Mouse (Mus musculus) intestine, postnatal 0 days (tissue): ENCODE measurements around the gene Dlx2. TPM values are rescaled to one million over a fixed set of nuclear protein-coding genes. Genes with fewer than 3 reads are reported as not detected.

Source experiments
- ATAC-seq: fragments of 200-750 bp; cut with Nextera tagmentation; 2 replicates; pipeline ENCODE4 v1.8.0; 2017; ENCODE audit warnings: mild to moderate bottlenecking, moderate TSS enrichment, moderate library complexity
- H3K27ac ChIP-seq: fragments of 300-500 bp; sonication (generic); 2 replicates; pipeline ENCODE4 v1.5.1; 2014; ENCODE audit warnings: mild to moderate bottlenecking, low read depth, low read length, moderate library complexity
- H3K27me3 ChIP-seq: fragments of 300-500 bp; sonication (generic); replicated peaks from 2 replicates; pipeline ENCODE4 v1.6.1; 2014; ENCODE audit warnings: low read length, mixed read lengths; ENCODE audit not compliant: control insufficient read depth, insufficient read depth
- H3K36me3 ChIP-seq: fragments of 300-500 bp; sonication (generic); 2 replicates; pipeline ENCODE4 v1.6.1; 2014; ENCODE audit warnings: mild to moderate bottlenecking, moderate library complexity; ENCODE audit not compliant: control insufficient read depth, insufficient read depth
- H3K4me1 ChIP-seq: fragments of 300-500 bp; sonication (generic); replicated peaks from 2 replicates; pipeline ENCODE4 v1.6.1; 2014; ENCODE audit warnings: antibody characterized with exemption, low read length, mixed read lengths; ENCODE audit not compliant: control insufficient read depth, insufficient read depth
- H3K4me2 ChIP-seq: fragments of 300-500 bp; sonication (generic); replicated peaks from 2 replicates; pipeline ENCODE4 v1.6.1; 2014; ENCODE audit warnings: low read depth, mild to moderate bottlenecking, moderate library complexity
- H3K4me3 ChIP-seq: fragments of 300-500 bp; sonication (generic); 2 replicates; pipeline ENCODE4 v1.5.1; 2014; ENCODE audit warnings: low read depth, low read length
- H3K9ac ChIP-seq: fragments of 300-500 bp; sonication (generic); 2 replicates; pipeline ENCODE4 v1.6.1; 2014; ENCODE audit warnings: mild to moderate bottlenecking, low read depth, low read length
- H3K9me3 ChIP-seq: fragments of 300-500 bp; sonication (generic); 2 replicates; pipeline ENCODE4 v1.6.1; 2016; ENCODE audit warnings: mixed run types; ENCODE audit not compliant: control insufficient read depth
- CTCF ChIP-seq: sonication (generic); IDR thresholded peaks from 2 replicates; pipeline ENCODE4 v1.5.1; 2016; ENCODE audit warnings: low read depth, mild to moderate bottlenecking, control low read depth, antibody characterized with exemption, moderate library complexity
- WGBS: fragments of 180-500 bp; shearing (Covaris S2); extraction: QIAGEN DNeasy Blood & Tissue Kit; methylation state at CpG from one replicate; pipeline ENCODE4 v1.1.7; 2014; 5-methylcytosine and 5-hydroxymethylcytosine counted together
- polyA plus RNA-seq: library from polyadenylated mRNA; unstranded; fragments of >200 nt; fragmentation: Nextera tagmentation; extraction: Ambion mirVana; gene quantifications from 2 replicates; pipeline ENCODE4 v1.2.1, GENCODE M21; 2015

Gene Dlx2
- polyA plus RNA-seq = 1.0 and 1.3 TPM in 2 replicates

DNA sequence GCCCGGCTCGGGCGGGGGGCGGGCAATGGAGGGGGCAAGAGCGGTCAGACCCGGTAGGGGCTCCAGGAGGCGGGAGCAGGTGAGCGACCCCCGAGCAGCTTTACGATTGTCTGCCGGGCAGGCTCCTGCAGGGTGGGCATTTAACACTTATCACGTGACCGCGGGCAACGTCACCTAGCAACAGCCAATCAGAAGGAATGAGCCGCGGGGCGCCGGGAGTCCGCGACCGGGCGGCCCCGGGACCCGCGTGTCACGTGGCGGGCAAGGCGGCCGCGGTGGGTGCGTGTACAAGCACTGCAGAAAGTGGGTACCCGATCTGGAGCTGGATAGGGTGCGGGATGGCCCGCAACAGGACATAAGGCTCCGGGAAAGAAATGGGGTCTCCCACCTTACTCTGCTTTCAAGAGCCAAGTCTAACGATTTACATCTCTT, at the start of gene Dlx2:
Gene Dlx2 (minus strand): TSS at position 115 of the 432 bp plus-strand sequence.
- H3K27ac ChIP-seq = no peak within 1 kb of the TSS
- WGBS = under 1% methylated on average over 37 of the region's 37 CpGs

DNA sequence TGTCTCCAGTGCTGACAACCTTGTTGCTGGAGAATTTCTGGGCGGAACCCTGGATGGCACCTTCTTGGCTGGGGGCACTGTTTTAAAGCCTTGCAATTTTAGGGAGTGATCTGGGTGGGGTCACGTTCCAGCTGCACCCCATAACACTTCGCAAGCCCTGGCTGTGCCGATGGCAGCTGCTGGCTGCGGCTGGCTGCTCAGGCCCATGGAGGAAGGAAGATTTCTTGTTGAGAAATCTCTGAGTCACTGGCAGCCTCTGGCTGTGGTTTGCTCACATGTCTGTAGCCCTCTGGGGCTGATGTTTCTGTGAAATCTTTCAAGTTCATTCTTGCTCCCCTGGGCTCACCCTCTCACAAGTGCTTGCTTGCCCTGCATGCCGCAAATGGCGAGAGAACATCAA, 47.9 kb upstream of the Dlx2 start:
- Histone ChIP-seq H3K27ac (no peak overlapping the region), H3K9me3 (no peaks in the 10 kb centered on the region), H3K36me3 (no peaks in the 10 kb centered on the region), H3K4me2 (no peak overlapping the region), H3K27me3 (no peaks in the 10 kb centered on the region), H3K9ac (no peak overlapping the region), H3K4me3 (no peak overlapping the region), H3K4me1 (no peaks in the 10 kb centered on the region)
- no peak for TF ChIP-seq CTCF
- no peak for ATAC-seq
- 71% methylated on average over 7 of the region's 7 CpGs for WGBS

More for the DNA sequence above, at the start of gene Dlx2:
- ATAC-seq = no peak; the same call in 1 of the 2 replicates
- Histone ChIP-seq H3K36me3 (no peaks in the 10 kb centered on the region), H3K9me3 (no peaks in the 10 kb centered on the region), H3K9ac (no peak within 1 kb of the TSS), H3K4me2 (peak within 1 kb of the TSS; percentile 63), H3K4me1 (no peaks in the 10 kb centered on the region), H3K4me3 (peak within 1 kb of the TSS; percentile 37), H3K27me3 (peaks cover 92% of the 10 kb centered on the region)
- no peak for TF ChIP-seq CTCF

DNA sequence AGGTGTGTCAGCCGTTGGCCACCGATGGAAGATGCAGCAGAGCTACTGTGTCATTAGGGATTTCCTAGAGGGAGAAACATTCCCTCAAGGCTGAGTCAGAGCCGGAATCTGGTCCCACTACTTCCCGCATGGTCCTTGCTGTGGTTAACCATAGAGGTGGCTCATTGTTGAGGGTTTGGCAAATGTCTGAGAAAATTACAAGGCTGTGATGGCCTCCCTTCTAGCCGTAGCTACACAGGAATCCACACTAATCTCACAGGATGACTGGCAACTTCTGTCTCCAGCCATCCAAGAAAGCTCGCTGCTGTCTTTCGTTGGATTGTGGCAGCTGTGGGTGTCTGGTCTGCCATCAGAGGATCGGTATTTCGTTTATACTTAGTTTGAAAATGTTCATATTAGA, 42.6 kb upstream of the Dlx2 start:
- no peak for ATAC-seq
- 79% methylated on average over 9 of the region's 9 CpGs for WGBS

DNA sequence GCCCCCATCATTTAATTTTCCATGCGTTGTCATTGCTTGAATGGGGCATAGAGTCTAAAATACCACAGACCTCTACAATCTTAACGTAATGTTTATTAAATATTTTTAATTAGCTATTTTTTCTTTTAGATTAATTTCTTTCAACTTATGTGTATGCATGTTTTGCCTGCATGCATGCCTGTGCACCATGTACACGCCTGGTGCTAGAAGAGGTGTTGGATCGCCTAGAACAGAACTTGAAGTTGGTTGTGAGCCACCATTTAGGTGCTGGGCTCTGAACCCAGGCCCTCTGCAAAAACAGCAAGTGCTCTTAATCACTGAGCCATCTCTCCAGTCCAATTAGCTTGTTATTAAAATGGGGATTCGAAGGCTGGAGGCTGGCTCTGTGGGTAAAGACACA, 34.9 kb upstream of the Dlx2 start:
- no peak for ATAC-seq
- 65% methylated on average over 5 of the region's 5 CpGs for WGBS
- Histone ChIP-seq H3K27me3 (peaks cover 13% of the 10 kb centered on the region), H3K9me3 (no peaks in the 10 kb centered on the region), H3K4me2 (peak overlapping the region; percentile 87), H3K27ac (no peak overlapping the region), H3K4me3 (peak overlapping the region; percentile 49), H3K9ac (no peak overlapping the region), H3K36me3 (no peaks in the 10 kb centered on the region), H3K4me1 (no peaks in the 10 kb centered on the region)
- no peak for TF ChIP-seq CTCF

More for the DNA sequence above, 42.6 kb upstream of the Dlx2 start:
- H3K9ac ChIP-seq = no peak overlapping the region
- no peaks in the 10 kb centered on the region for H3K36me3 ChIP-seq
- no peak for TF ChIP-seq CTCF
- H3K27me3 ChIP-seq = no peaks in the 10 kb centered on the region
- H3K4me1 ChIP-seq = no peaks in the 10 kb centered on the region
- no peak overlapping the region for H3K27ac ChIP-seq
- no peak overlapping the region for H3K4me2 ChIP-seq
- no peaks in the 10 kb centered on the region for H3K9me3 ChIP-seq
- H3K4me3 ChIP-seq = no peak overlapping the region

DNA sequence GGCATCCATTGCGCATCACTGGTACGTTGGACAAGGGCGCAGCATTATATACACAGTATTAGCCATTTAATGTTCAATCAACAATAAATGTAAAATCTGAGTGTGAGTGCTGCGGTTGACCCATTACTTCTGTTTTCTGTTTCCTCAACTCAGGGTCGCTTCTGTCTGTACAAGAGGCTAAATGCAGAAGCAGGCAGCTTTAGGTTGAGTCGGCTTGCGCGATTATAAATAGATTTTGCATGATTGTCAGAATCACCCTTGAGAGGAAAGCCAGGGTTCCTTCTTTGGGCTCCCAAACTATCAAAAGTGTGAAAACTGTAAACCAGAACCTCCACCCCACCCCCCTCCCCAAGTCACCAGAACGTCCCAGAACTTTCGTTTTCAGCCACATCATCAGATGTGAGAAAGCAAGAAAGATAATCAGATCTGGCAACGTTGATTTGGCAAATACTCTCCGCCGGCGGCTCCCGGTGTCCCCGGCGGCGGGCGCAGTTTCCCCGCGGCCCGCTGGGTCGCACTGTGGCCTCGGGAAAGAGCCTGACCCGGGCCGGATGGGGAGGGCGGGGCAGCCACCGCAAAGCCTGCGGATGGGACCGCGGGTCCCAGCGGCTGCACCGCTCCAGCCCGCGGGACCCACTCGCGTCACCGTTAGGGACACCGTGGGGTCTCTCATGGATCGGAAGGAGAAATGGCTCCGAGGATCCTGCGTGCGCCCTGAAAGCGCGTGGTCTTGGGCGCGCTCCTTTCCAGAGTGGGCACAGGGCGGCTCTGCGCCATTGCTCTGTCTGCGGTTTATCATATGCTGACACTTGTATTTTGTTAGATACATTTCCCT, 34.3 kb upstream of the Dlx2 start:
- Histone ChIP-seq H3K4me2 (peak overlapping the region; percentile 87), H3K36me3 (no peaks in the 10 kb centered on the region), H3K27ac (no peak overlapping the region), H3K4me3 (peak overlapping the region; percentile 49), H3K27me3 (peaks cover 13% of the 10 kb centered on the region), H3K4me1 (no peaks in the 10 kb centered on the region), H3K9ac (no peak overlapping the region), H3K9me3 (no peaks in the 10 kb centered on the region)
- WGBS = 10% methylated on average over 50 of the region's 50 CpGs
- TF ChIP-seq CTCF = peak; percentile 80
- ATAC-seq = peak; percentile 54; the same call in 1 of the 2 replicates

DNA sequence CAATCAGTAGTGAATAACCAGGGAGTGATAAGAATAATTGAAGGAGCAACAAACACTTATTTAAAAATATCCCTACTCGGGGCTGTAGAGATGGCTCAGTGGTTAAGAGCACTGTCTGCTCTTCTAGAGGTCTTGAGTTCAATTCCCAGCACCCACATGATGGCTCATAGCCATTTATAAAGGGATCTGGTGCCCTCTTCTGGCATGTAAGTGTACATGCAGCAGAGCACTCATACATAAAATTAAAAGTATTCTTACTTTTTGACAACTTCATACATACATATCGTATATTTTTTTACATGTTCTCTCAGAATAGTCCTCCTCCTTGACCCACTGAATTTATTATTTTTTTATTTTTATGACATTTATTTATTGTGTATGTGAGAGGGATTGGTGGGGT, 30.5 kb upstream of the Dlx2 start:
- no peaks in the 10 kb centered on the region for H3K36me3 ChIP-seq
- 94% methylated on average over 2 of the region's 2 CpGs for WGBS

More for the DNA sequence above, 30.5 kb upstream of the Dlx2 start:
- H3K9me3 ChIP-seq = no peaks in the 10 kb centered on the region
- no peak overlapping the region for H3K4me3 ChIP-seq
- H3K27ac ChIP-seq = no peak overlapping the region
- TF ChIP-seq CTCF = 0 out of 2 replicates have a peak, but pooled peaks have one; percentile 14
- H3K4me2 ChIP-seq = no peak overlapping the region
- no peak for ATAC-seq
- H3K4me1 ChIP-seq = no peaks in the 10 kb centered on the region
- peaks cover 8% of the 10 kb centered on the region for H3K27me3 ChIP-seq
- H3K9ac ChIP-seq = no peak overlapping the region
